Mouse (Mus musculus) spleen, postnatal 36 days (tissue): ENCODE measurements around the gene Susd1.

ENCODE experiments used
- DNase-seq, 2 experiments: peaks; one replicate each; pipeline ENCODE4 v3.0.0; 2022; ENCODE audit warnings: low spot score in 2 of 2, mixed read lengths in 1 of 2

The Susd1 gene

GRCm38 (mm10) chr4:59434039-59434438 lies 4.4 kb downstream of the Susd1 start:
- DNase-seq: no peak

DNA sequence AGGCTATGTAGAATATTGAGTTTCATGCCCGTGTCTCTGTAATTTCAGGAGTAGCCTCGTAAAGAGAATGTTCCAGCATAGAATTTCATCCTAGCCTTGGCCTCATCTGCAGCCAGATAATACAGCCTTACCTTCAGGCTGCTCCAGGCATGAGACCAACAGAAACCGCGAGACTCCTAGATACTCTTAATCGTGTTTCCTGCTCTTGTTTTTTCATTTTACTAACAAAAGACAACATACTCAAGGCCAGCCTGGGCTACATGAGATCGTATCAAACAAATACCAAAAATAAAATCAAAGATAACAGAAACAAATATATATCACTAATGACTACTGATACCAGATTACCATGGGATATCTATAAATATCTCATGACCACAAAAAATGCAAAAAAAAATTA lies 9.3 kb downstream of the Susd1 start:
- DNase-seq: no peak

DNA sequence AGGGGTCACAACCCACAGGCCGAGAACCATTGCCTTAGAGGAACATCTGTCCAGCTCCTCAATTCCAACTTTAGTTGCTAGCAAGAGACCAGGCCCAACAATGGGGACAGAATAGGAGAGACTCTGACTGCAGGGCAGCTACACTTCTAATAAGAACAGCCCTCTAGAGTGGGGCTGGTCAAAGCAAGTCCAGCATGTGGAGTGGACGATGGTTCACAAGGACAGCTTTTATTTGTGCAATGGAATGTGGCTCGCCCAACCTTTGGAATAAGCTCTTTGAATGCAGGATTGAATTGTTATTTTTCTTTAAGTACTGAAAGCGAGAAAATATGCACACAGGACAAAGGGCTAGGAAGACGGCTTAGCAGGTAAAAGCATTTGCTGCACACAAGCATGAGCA lies 12.0 kb downstream of the Susd1 start:
- no peak for DNase-seq

DNA sequence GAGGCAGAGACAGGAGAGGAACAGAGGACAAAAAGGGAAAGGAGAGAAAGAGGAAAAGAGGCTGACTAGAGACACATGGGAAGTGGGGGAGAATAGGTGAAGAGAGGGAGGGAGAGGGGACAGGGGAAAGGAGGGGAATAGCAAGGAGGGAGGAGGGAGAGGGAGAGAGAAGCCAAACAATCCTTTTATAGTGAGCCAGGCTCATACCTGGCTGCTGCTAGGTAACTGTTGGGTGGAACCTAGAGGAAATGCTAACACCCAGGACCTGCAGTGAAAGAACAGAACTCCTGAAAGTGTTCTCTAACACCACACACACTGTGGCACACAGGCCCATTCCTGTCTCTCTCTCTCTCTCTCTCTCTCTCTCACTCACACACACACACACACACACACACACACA lies 15.6 kb downstream of the Susd1 start:
- DNase-seq: no peak

DNA sequence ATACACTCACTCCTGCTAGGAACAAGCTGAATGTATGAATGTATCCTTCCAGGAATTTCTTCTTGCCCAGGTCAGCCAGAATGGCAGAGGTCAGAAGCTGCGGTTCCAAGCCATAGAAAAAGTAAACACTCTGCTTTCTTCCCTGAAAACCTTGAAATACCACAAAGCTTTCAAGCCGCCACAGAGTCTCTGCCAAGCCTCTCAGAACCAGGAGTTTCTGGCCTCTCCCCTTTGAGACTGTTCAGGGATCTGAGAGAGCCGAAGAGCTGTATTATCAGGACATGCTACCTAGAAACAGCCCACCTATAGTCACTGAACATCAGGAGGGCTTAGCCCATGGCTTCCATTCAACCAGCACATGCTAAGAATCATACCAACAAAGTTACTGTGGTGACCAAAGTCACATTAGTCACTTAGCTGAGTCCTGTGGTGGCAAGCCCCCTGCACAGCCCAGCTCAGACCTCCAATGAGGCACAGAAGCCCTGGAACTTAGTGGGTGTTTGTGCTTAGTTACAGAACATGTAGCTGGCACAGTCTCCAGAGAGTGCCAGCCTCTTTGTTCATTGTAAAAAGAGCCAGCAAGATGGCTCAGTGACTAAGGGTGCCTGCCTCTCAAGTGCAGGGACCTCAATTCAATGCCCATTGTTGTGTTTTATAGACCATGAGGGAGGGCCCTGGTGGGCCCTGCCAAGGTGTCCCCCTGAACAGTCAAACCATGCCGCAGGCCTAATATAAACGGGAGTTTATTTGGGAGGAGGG lies 16.2 kb downstream of the Susd1 start:
- no peak for DNase-seq

GRCm38 (mm10) chr4:59421369-59421746 lies 17.1 kb downstream of the Susd1 start:
- DNase-seq: no peak

GRCm38 (mm10) chr4:59420695-59421368 lies 17.6 kb downstream of the Susd1 start:
- no peak for DNase-seq

DNA sequence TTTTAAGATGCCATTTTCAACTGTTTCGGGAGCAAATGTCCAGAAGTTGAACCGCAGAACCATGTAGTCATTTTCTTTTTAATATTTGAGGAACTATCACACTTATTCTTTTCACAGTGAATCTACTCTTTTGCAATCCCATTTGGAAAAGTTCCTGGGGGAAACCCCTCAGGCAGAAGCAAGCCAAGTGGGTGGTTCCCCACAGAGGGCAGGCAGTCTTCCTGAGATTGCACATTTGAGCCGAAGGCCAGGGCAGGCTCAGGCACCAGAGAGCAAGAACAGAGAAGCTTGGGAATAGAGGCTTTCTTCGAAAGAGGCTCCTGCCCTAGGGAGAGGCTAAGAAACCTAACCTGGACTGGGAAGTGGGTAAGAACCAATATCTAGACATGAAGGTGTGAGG lies 19.2 kb downstream of the Susd1 start:
- DNase-seq: no peak

- DNase-seq: no peak
Observed at GRCm38 (mm10) chr4:59413428-59413827, 25.0 kb downstream of the Susd1 start.

DNA sequence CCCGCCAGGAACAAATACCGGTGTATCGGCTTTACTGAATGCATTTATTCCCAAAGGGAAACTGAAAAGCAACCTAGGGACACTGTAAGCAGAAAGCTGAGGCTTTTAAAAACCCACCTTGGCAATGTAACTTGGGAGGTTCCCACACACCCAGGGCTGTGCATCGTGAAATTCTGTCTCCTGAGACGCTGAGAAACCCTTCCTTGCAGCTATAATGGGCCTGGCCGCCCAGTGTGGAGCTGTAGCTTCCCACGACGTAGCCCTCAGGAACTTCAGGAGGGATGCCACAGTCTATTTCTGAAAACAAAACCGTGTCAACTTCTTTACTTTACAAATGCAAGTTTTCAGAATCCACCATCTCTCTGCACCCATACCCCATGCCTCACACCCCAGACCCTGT lies 27.3 kb downstream of the Susd1 start:
- no peak for DNase-seq

- DNase-seq: peak; percentile 11 to 18
Observed at GRCm38 (mm10) chr4:59407766-59408165, 30.7 kb downstream of the Susd1 start.

DNA sequence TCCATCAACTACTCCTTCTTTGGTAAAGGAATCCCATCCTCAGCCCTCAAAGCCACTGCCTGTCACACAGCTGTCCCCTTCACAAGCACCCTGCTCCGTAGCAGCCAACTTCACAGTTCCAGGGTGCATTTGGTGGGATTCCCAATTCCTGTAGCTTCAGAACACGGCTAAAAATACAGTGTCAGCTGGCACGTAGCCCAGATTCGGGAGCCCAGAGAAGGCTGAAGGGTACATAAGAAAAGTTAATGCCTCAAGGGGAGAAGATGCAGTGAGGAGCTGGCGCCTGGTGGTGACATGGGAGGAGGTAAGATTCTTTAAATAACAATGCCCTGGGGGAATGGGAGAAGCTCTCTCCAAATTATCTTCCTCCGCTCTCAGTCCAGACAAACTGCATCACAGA lies 34.1 kb downstream of the Susd1 start:
- DNase-seq: no peak

DNA sequence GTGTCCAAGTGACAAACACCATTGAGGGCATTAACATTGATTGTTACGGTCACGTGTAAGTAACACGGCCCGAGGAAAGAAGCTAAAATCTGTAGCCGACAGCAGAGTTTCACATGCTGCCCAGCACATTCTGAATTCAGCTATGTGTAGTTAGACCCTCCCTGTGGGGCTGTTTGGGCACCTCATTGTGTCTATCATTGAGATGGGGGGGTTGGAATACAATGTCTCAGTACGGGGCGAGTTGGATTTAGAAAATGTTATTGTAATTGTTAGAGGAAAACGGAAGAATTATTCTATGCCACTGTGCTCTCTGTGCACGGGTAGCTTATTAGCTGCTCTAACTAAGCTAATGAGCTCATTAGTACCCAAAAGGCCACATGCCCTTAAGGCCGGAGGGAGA lies 37.5 kb downstream of the Susd1 start:
- no peak for DNase-seq

DNA sequence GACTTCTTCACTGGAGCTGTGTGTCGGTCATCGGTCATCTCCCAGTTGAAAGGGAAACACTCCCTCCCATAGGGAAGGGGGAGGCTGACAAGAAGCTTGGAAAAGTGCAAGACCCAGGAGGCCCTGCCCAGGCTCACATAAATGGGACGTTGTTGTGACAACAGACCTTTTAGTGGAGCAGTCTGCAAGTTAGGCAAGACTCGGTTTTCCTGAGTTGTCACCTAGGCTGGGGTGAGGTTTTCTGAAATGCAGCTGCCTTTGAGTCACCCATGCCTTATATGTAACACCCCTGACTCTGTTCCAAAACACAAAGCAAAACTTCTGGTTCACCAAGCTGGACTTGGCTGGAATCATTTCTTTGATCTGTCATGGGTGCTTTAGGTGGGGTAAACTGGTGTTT lies 39.1 kb downstream of the Susd1 start:
- DNase-seq: no peak

DNA sequence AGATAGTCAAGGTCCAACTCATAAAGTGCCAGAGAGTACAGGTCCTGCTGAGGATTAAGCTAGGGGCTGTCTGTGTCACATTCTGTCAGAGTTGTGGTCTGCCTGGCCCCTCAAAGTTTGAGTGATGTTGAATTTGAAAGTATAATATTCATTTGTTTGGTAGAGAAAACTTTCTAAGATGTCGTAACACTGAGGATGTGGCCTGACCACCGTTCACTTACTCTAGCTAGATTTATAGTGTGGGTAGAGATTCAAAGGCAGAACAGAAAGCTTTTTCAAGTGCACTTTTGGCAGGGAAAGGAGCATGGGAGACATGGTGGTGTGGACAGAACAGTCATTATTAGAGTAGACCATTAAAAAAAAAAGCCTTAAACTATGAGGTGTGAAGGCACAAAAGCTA lies 42.9 kb downstream of the Susd1 start:
- no peak for DNase-seq

GRCm38 (mm10) chr4:59394155-59394554 lies 44.3 kb downstream of the Susd1 start:
- no peak for DNase-seq

- no peak for DNase-seq
Observed at GRCm38 (mm10) chr4:59388447-59389030, 49.9 kb downstream of the Susd1 start.

GRCm38 (mm10) chr4:59387387-59388210 lies 50.8 kb downstream of the Susd1 start:
- no peak for DNase-seq

GRCm38 (mm10) chr4:59385254-59385895 lies 53.1 kb downstream of the Susd1 start:
- no peak for DNase-seq

DNA sequence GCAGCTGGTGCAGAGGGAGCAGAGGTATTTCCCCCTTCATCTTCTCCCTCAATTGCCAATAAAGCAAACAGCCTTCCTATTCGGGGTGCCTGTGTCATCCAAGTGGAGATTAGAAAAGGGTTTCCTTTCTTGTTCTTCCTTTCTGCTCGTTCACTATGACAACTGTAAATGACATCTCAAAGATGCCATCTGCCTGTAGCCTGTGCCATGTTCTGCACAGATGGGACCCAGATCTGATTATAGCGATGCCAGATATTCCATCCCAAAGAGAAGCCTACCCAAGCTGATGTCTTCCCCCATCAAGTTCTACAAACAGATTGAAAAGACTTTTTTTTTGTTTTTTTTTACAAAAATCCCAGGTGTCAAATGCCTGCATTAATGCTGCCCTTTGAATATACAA lies 54.6 kb downstream of the Susd1 start:
- no peak for DNase-seq

GRCm38 (mm10) chr4:59382131-59382530 lies 56.3 kb downstream of the Susd1 start:
- DNase-seq: no peak
